Mouse (Mus musculus): Measurements from ENCODE around the gene M1ap.

DNA sequence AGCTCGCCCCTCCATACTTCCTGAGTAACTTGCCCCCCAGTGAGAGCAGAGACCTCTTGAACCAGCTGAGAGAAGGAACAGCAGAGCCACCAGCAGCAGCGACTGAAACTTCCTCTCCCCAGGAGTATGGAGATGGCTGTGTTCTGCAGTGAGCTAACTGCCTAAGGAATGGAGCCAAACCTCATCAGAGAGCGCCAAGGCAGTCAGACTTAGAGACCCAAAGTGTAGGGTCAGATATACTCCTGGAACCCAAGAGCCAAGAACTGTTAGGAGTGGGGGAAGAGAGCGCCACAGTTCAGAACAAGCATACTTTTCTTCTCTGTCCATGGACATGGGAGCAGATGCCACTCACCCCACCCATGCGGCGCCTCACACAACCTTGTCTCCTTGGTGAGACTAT, 119.7 kb downstream of the M1ap start:
- TF ChIP-seq CTCF (IDR thresholded peaks at IDR 0.05; ENCODE audit: low read depth) (no peak), EP300 (IDR thresholded peaks at IDR 0.05; ENCODE audit: low read depth) (no peak)
